Mouse (Mus musculus) hindbrain, embryonic 12.5 days (tissue): Measurements from ENCODE around the gene Rapgef1. TPM values are rescaled to one million over a fixed set of nuclear protein-coding genes. Genes with fewer than 3 reads are reported as not detected.

Experiments
- ATAC-seq: fragments of 200-750 bp; cut with Nextera tagmentation; 2 replicates; pipeline ENCODE4 v1.8.0; 2017; ENCODE audit warnings: moderate TSS enrichment; ENCODE audit not compliant: low FRiP score
- H3K27ac ChIP-seq: fragments of 300-500 bp; sonication (generic); 2 replicates; pipeline ENCODE4 v1.5.1; 2016; ENCODE audit warnings: mild to moderate bottlenecking
- H3K27me3 ChIP-seq: fragments of 300-500 bp; sonication (generic); 2 replicates; pipeline ENCODE4 v1.6.1; 2016; ENCODE audit warnings: mild to moderate bottlenecking
- H3K36me3 ChIP-seq: fragments of 300-500 bp; sonication (generic); 2 replicates; pipeline ENCODE4 v1.6.1; 2016; ENCODE audit warnings: mild to moderate bottlenecking
- H3K4me1 ChIP-seq: fragments of 300-500 bp; sonication (generic); 2 replicates; pipeline ENCODE4 v1.6.1; 2016
- H3K4me2 ChIP-seq: fragments of 300-500 bp; sonication (generic); replicated peaks from 2 replicates; pipeline ENCODE4 v1.6.1; 2016; ENCODE audit warnings: mild to moderate bottlenecking
- H3K4me3 ChIP-seq: fragments of 300-500 bp; sonication (generic); 2 replicates; pipeline ENCODE4 v1.5.1; 2016; ENCODE audit warnings: mild to moderate bottlenecking
- H3K9ac ChIP-seq: fragments of 300-500 bp; sonication (generic); 2 replicates; pipeline ENCODE4 v1.6.1; 2016; ENCODE audit warnings: mild to moderate bottlenecking, moderate library complexity
- H3K9me3 ChIP-seq: fragments of 300-500 bp; sonication (generic); replicated peaks from 2 replicates; pipeline ENCODE4 v1.6.1; 2016; ENCODE audit warnings: mild to moderate bottlenecking
- WGBS: fragments of 180-500 bp; shearing (Covaris S2); methylation state at CpG from one replicate; pipeline ENCODE4 v1.1.7; 2016; 5-methylcytosine and 5-hydroxymethylcytosine counted together
- polyA plus RNA-seq: library from polyadenylated mRNA; unstranded; fragments of >200 nt; fragmentation: Nextera tagmentation; extraction: Ambion mirVana; gene quantifications from 2 replicates; pipeline ENCODE4 v1.2.1, GENCODE M21; 2016

Rapgef1 gene
- polyA plus RNA-seq, 1 experiment from 2014 or later: 24.7 TPM

DNA sequence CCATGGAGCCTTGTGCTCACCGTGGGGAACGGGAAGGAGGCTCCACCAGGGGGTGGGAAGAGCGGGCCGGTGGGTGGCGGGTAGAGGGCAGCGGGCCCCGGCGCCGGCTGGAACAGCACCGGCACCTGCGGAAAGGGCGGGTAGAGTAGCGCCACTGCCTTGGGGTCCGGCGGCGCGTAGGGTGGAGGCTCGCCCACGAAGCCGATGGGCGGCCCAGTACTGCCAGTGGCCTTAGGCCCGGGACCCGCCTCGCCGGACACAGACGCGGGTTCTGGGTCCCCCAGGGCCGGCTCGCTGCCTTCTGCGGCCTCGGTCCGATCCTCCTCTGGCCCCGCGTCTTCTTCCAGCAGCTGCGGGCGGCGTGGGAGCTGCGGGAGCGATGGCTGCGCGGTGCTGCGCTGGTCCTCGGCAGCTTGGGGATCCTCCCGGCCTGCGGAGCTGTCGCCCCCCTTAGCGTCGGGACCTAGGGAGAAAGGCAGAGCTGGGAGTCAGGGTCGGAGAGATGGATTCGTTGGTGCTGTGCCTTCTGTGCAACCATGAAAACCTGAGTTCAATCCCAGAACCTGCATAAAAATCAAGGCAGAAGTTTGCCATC lies 127.8 kb downstream of the Rapgef1 start:
- Histone ChIP-seq H3K4me3 (peak overlapping the region; percentile 43), H3K4me2 (peak overlapping the region; percentile 78), H3K27me3 (peaks cover 68% of the 10 kb centered on the region), H3K27ac (no peak overlapping the region), H3K36me3 (no peaks in the 10 kb centered on the region), H3K9ac (peak overlapping the region; percentile 60), H3K9me3 (no peaks in the 10 kb centered on the region), H3K4me1 (peaks cover 19% of the 10 kb centered on the region)
- WGBS: 4% methylated on average over 50 of the region's 50 CpGs
- ATAC-seq: no peak

DNA sequence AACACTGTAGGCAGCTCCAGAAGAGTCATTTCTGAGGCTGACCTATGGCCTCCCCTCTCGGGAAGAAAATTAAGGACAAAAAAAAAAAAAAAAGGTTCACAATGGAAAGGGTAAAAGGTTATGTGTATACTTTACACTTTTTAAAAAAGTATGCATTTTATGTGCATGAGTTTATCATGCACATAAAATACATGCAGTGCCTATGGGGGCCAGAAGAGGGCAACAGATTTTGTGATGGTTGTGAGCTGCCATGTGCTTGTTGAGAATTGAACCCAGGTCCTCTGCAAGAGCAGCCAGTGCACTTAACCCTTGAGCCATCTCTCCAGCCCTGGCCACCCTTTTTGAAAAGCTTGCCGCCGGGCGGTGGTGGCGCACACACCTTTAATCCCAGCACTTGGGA lies 128.3 kb downstream of the Rapgef1 start:
- no peak overlapping the region for H3K27ac ChIP-seq
- no peak overlapping the region for H3K9ac ChIP-seq
- H3K36me3 ChIP-seq: no peaks in the 10 kb centered on the region
- no peak overlapping the region for H3K4me3 ChIP-seq
- H3K4me2 ChIP-seq: peak overlapping the region; percentile 78; the same call in 1 of the 2 replicates
- no peaks in the 10 kb centered on the region for H3K9me3 ChIP-seq
- no peak for ATAC-seq
- peaks cover 74% of the 10 kb centered on the region for H3K27me3 ChIP-seq
- WGBS: 38% methylated on average over 5 of the region's 5 CpGs
- H3K4me1 ChIP-seq: peaks cover 19% of the 10 kb centered on the region

DNA sequence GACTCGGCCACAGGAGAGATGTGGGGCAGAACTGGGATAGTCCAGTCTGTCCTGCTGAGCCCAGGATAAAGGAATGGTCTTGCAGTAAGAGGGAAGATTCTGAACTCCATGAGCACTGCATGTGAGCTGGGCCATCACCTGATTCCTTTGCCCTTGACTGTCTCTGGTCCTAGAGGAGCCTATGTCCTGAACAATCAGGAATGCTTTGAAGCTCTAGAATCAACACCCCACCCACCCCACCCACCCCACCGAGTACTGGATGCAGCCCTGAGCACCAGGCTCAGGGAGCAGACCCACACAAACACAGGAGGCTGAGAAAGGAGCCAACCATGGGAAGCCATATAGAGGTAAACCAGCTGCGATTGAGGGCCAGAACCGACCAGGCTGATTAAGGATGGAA lies 129.0 kb downstream of the Rapgef1 start:
- Histone ChIP-seq H3K27me3 (peaks cover 79% of the 10 kb centered on the region), H3K9ac (no peak overlapping the region), H3K4me3 (no peak overlapping the region), H3K9me3 (no peaks in the 10 kb centered on the region), H3K4me2 (no peak overlapping the region), H3K4me1 (peaks cover 19% of the 10 kb centered on the region), H3K36me3 (no peaks in the 10 kb centered on the region), H3K27ac (no peak overlapping the region)
- WGBS: 82% methylated on average over 4 of the region's 4 CpGs
- ATAC-seq: no peak

DNA sequence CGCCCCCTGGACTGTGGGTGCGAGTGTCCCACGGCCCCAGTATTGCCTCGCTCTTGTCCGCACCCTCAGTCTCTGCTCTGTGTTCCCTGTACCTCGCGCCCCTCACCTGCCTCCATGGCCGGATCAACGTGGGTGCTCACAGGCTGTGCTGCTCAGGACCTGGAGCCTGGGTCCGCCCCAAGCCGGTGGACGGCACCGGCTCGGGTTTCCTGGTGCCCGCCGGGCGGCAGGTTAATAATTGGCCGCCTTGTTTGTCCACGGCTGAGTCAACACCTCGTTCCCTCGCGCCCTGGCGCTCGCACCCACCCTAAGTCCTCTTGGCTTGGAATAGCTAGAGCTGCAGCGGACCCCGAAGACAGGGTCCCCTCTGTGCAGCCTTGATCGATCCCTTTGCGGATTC lies 132.0 kb downstream of the Rapgef1 start, which contains the start of gene Gm13420:
Gene Gm13420 (minus strand): TSS at position 189 of the 400 bp plus-strand sequence.
- Histone ChIP-seq H3K4me3 (peak within 1 kb of the TSS; percentile 20; the same call in 1 of the 2 replicates), H3K27me3 (peaks cover 65% of the 10 kb centered on the region), H3K9me3 (no peaks in the 10 kb centered on the region), H3K4me2 (peak within 1 kb of the TSS; percentile 40), H3K27ac (no peak within 1 kb of the TSS), H3K4me1 (peaks cover 19% of the 10 kb centered on the region), H3K36me3 (no peaks in the 10 kb centered on the region), H3K9ac (no peak within 1 kb of the TSS; the same call in 1 of the 2 replicates)
- WGBS: 5% methylated on average over 28 of the region's 28 CpGs
- ATAC-seq: no peak

DNA sequence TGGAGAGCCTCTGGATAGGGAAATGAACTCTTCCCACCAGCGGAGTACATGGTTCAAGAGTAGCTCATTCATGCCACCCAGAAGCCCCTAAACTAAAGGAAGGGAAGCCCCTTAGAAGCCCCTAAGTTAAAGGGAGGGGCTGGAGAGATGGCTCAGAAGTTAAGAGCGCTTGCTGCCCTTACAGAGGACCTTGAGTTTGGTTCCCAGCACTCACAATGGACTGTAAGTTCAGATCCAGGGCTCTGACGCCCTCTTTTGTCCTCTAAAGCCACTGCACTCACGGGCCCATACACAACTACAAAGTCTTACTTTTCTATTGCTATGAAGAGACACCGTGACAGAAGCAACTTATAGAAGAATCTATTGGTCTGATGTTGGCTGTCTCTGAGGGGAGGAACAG lies 132.9 kb downstream of the Rapgef1 start:
- 93% methylated on average over 5 of the region's 5 CpGs for WGBS
- no peak overlapping the region for H3K27ac ChIP-seq
- no peaks in the 10 kb centered on the region for H3K9me3 ChIP-seq
- H3K27me3 ChIP-seq: peaks cover 56% of the 10 kb centered on the region
- H3K4me1 ChIP-seq: peaks cover 14% of the 10 kb centered on the region
- no peak overlapping the region for H3K9ac ChIP-seq
- no peak overlapping the region for H3K4me3 ChIP-seq
- no peak overlapping the region for H3K4me2 ChIP-seq
- ATAC-seq: no peak
- H3K36me3 ChIP-seq: no peaks in the 10 kb centered on the region

DNA sequence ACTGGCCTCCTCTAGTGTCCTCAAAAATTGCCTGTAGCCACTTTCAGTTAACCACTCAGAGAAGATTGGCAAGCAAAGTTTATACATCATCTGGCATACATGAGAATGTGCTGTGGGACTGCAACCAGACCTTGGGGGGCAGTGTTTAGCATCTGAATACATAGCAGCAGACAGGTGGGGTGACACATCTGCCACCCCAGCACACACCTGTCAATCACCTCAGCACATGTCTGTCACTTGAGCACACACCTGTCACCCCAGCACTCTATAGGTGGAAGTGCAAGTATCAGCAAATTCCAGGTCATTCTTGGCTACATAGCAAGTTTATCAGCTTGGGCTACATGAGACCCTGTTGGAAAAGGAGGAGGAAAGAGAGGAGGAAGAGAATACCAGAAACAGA lies 136.2 kb downstream of the Rapgef1 start:
- Histone ChIP-seq H3K27me3 (peaks cover 29% of the 10 kb centered on the region), H3K36me3 (no peaks in the 10 kb centered on the region), H3K4me1 (peaks cover 12% of the 10 kb centered on the region), H3K27ac (no peak overlapping the region), H3K4me3 (no peak overlapping the region), H3K9ac (no peak overlapping the region), H3K9me3 (no peaks in the 10 kb centered on the region), H3K4me2 (no peak overlapping the region)
- no peak for ATAC-seq

DNA sequence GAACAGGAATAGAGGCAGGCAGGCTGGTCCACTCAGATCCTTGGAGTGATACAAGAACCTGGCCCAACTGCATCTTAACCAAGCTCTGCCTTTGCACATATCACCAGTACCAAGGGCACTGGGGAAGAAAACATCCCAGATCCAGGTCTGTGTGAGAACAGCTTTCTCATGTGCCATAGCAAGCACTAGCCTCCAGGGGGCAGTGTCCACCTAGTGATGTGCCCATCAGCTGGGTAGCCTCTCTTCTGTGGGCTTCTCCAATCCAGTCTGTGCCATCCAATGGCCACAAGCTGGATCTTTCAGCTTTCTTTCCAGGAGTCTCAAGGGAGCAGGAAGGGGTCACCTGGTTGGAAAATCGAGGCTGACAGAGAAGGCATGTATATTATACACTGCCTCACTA lies 145.3 kb downstream of the Rapgef1 start:
- no peak overlapping the region for H3K4me2 ChIP-seq
- no peak overlapping the region for H3K27ac ChIP-seq
- no peak overlapping the region for H3K9ac ChIP-seq
- no peaks in the 10 kb centered on the region for H3K9me3 ChIP-seq
- no peaks in the 10 kb centered on the region for H3K36me3 ChIP-seq
- no peaks in the 10 kb centered on the region for H3K4me1 ChIP-seq
- WGBS: 3% methylated on average over 1 of the region's 1 CpGs
- H3K27me3 ChIP-seq: no peaks in the 10 kb centered on the region
- no peak overlapping the region for H3K4me3 ChIP-seq
- peak; percentile 68; the same call in 1 of the 2 replicates for ATAC-seq

DNA sequence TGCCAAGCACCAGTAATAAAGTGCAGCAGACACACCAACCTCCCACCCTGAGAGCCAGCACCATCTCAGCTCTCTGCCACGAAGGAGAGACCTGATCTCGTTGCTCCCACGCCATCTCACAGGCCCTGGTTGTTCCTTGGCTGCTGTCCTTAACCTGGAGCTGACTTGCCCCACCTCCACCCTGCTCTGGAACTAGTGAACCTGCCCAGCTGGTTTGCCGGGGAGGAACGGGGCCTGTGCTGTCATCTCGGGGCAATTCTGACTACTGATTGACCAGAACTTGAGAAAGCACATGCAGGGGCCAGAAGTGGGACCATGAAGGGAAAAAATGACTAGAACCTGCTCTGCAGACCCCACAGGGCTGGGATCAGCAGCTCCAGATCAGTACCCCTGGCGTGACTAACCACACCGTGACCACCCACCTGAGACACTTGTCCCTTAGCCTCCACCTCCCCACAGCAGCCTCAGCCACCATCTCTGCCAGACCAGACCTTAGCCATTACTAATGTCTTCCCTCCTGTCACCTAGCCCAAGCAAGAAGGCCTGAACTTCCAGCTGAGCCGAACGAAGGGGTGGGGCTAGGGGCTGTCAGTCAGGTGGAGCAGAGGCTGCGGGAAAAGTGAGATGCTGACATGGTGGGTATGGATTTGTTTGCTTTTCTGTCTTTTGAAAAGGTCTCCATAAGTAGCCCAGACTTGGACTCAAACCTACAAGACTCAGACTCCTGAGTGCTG lies 148.6 kb downstream of the Rapgef1 start:
- no peaks in the 10 kb centered on the region for H3K4me1 ChIP-seq
- H3K36me3 ChIP-seq: peaks cover 7% of the 10 kb centered on the region; the same call in 1 of the 2 replicates
- 74% methylated on average over 11 of the region's 11 CpGs for WGBS
- H3K27me3 ChIP-seq: no peaks in the 10 kb centered on the region
- no peak overlapping the region for H3K4me2 ChIP-seq
- H3K4me3 ChIP-seq: no peak overlapping the region
- no peak overlapping the region for H3K9ac ChIP-seq
- ATAC-seq: no peak
- no peak overlapping the region for H3K27ac ChIP-seq
- no peaks in the 10 kb centered on the region for H3K9me3 ChIP-seq

DNA sequence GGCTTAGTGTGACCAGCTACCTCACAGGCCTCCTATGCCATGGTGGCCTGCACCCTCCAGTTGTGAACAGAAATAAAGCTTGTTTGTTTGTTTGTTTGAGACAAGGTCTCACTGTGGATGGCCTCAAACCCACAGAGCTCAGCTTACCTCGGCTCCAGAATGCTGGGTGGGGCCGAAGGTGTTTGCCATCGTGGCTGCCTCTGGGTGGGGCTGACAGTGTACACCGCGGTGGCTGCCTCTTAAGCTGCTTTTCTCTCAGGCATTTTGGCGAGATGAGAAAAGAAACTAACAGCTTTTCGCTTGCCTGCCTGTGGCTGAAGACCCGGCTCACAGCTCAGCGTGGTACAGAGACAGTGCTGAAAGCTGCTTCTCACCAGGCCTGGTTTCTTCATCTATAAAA lies 149.4 kb downstream of the Rapgef1 start:
- H3K9ac ChIP-seq: no peak overlapping the region
- no peak overlapping the region for H3K4me3 ChIP-seq
- no peaks in the 10 kb centered on the region for H3K4me1 ChIP-seq
- no peak for ATAC-seq
- no peak overlapping the region for H3K4me2 ChIP-seq
- WGBS: 73% methylated on average over 9 of the region's 9 CpGs
- no peak overlapping the region for H3K27ac ChIP-seq
- H3K27me3 ChIP-seq: no peaks in the 10 kb centered on the region
- H3K9me3 ChIP-seq: no peaks in the 10 kb centered on the region
- peaks cover 14% of the 10 kb centered on the region; the same call in 1 of the 2 replicates for H3K36me3 ChIP-seq

DNA sequence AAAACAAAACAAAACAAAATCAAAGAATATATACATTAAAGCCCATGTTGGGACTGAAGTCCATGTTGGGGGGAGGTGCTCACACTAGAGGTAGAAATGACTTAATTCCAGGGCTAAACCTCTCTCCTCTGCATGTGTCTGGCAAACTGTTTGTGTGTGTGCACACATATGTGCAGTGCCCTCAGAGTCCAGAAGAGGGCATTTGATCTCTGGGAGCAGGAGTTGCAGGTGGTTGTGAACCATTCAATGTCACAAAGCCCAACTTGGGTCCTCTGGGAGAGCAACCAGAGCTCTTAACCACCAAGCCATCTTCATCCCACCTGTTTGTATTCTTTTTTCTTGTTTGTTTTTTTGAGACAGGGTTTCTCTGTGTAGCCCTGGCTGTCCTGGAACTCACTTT lies 150.6 kb downstream of the Rapgef1 start:
- no peak overlapping the region for H3K27ac ChIP-seq
- H3K9ac ChIP-seq: no peak overlapping the region
- no peaks in the 10 kb centered on the region for H3K4me1 ChIP-seq
- ATAC-seq: no peak
- H3K4me3 ChIP-seq: no peak overlapping the region
- peaks cover 21% of the 10 kb centered on the region for H3K36me3 ChIP-seq
- no peaks in the 10 kb centered on the region for H3K9me3 ChIP-seq
- H3K4me2 ChIP-seq: no peak overlapping the region
- H3K27me3 ChIP-seq: no peaks in the 10 kb centered on the region

DNA sequence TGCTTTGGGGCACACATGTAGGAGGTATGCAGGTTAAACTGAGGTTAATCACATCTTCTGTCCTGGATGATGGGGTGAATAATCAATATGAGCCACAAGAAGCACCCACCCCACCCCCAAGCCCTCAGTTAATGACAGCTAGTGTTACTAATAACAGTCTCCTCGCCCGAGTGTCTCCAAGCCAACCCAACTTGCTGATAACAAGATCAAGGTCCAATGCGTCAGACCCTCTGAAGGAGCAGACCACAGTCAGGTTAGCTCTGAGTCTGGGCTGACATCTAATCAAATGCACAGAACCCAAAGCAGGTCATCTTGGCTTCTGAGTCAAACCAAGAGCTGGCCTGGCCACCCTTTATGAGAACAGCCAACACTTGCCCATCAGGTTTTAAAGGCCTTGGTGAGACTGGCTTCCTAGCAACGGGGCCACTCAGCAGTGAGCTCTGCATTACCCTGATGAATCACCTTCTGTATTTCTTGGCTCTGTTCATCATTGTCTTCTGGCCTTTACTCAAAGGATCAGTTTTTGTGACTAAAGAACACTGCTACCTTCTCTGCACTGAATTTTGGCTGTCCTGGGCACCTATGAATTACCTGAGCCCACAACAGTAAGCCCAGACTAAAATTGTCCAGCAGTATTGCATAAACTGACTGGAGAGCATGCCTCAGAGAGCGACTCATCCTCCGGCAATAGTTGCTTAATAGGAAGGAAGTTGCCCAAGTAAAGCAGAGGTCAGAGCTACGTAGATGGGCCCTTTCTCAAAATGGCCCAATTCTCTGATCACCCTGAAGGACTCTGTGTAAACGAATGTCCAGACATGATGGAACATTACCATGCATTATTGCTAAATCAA lies 152.3 kb downstream of the Rapgef1 start:
- Histone ChIP-seq H3K36me3 (peaks cover 32% of the 10 kb centered on the region), H3K4me2 (no peak overlapping the region), H3K4me1 (no peaks in the 10 kb centered on the region), H3K4me3 (no peak overlapping the region), H3K27ac (no peak overlapping the region), H3K27me3 (no peaks in the 10 kb centered on the region), H3K9ac (no peak overlapping the region), H3K9me3 (no peaks in the 10 kb centered on the region)
- WGBS: 89% methylated on average over 8 of the region's 8 CpGs
- ATAC-seq: no peak

DNA sequence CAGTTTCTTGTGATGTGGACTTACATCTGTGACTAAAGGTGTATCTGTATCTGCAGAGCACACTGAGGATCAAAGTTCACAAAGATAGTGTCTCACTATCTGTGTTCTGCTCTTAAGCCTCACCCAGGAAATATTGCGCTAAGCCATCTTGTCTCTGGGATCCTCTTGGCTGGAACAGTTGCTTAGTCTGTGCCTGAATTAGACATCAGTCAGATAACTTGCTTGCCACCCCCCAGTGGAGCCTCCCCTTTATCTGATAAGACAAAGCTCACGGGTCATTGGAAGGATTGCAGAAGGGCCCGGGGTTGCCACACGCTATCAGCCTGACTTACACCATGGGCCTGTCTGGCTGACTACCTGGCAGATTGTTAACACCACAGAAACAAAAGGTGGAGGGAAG lies 153.8 kb downstream of the Rapgef1 start:
- H3K36me3 ChIP-seq: peaks cover 47% of the 10 kb centered on the region
- WGBS: 90% methylated on average over 4 of the region's 4 CpGs
- no peaks in the 10 kb centered on the region for H3K27me3 ChIP-seq
- ATAC-seq: no peak
- no peak overlapping the region for H3K27ac ChIP-seq
- no peaks in the 10 kb centered on the region for H3K4me1 ChIP-seq
- H3K9ac ChIP-seq: no peak overlapping the region
- H3K4me3 ChIP-seq: no peak overlapping the region
- no peak overlapping the region for H3K4me2 ChIP-seq
- H3K9me3 ChIP-seq: no peaks in the 10 kb centered on the region
